Mouse (Mus musculus) olfactory bulb, adult 2 months (tissue): ENCODE data around the gene Pipox. TPM values are rescaled to one million over a fixed set of nuclear protein-coding genes. Genes with fewer than 3 reads are reported as not detected.

ENCODE experiments used
- H3K27ac ChIP-seq: fragments of 200-500 bp; 2 replicates; pipeline ENCODE4 v1.5.1; 2012; ENCODE audit warnings: low read depth, low read length; ENCODE audit not compliant: insufficient read depth
- H3K4me1 ChIP-seq: fragments of 200-500 bp; 2 replicates; pipeline ENCODE4 v1.6.1; 2012; ENCODE audit warnings: low read length; ENCODE audit not compliant: control insufficient read depth, insufficient read depth
- H3K4me3 ChIP-seq: fragments of 200-500 bp; 2 replicates; pipeline ENCODE4 v1.5.1; 2012; ENCODE audit warnings: mild to moderate bottlenecking, low read depth, low read length, moderate library complexity; ENCODE audit not compliant: insufficient read depth
- CTCF ChIP-seq: fragments of 200-500 bp; IDR thresholded peaks from 2 replicates; pipeline ENCODE4 v1.5.1; 2012; ENCODE audit warnings: low read depth, mild to moderate bottlenecking, low read length, moderate library complexity; ENCODE audit not compliant: insufficient read depth
- POLR2A ChIP-seq: fragments of 200-500 bp; IDR thresholded peaks from 2 replicates; pipeline ENCODE4 v1.6.1; 2012; ENCODE audit warnings: mild to moderate bottlenecking, low read depth, low read length, moderate library complexity; ENCODE audit not compliant: insufficient read depth
- WGBS: fragments of 180-500 bp; shearing (Covaris S2); methylation state at CpG from one replicate; pipeline ENCODE4 v1.1.7; 2018; 5-methylcytosine and 5-hydroxymethylcytosine counted together
- polyA plus RNA-seq: library from polyadenylated mRNA; stranded (reverse); fragments of >200 nt; gene quantifications from 2 replicates; pipeline ENCODE4 v1.2.4, GENCODE M21; 2012; ENCODE audit warnings: low replicate concordance; ENCODE audit not compliant: missing spikeins, insufficient read depth, insufficient read length

The Pipox gene
- polyA plus RNA-seq, 1 experiment = not detected

GRCm38 (mm10) chr11:77900696-77901095 is 6.8 kb upstream of the Pipox start:
- TF ChIP-seq CTCF (no peak), POLR2A (no peak)
- WGBS = 83% methylated on average over 4 of the region's 4 CpGs
- H3K4me1 ChIP-seq = peaks cover 25% of the 10 kb centered on the region

GRCm38 (mm10) chr11:77900187-77900586 is 6.3 kb upstream of the Pipox start:
- Histone ChIP-seq H3K27ac (no peak overlapping the region), H3K4me3 (no peak overlapping the region), H3K4me1 (peaks cover 25% of the 10 kb centered on the region)
- 97% methylated on average over 3 of the region's 3 CpGs for WGBS
- no peak for TF ChIP-seq POLR2A
- TF ChIP-seq CTCF = no peak

More at GRCm38 (mm10) chr11:77900696-77901095, 6.8 kb upstream of the Pipox start:
- no peak overlapping the region for H3K27ac ChIP-seq
- no peak overlapping the region for H3K4me3 ChIP-seq

DNA sequence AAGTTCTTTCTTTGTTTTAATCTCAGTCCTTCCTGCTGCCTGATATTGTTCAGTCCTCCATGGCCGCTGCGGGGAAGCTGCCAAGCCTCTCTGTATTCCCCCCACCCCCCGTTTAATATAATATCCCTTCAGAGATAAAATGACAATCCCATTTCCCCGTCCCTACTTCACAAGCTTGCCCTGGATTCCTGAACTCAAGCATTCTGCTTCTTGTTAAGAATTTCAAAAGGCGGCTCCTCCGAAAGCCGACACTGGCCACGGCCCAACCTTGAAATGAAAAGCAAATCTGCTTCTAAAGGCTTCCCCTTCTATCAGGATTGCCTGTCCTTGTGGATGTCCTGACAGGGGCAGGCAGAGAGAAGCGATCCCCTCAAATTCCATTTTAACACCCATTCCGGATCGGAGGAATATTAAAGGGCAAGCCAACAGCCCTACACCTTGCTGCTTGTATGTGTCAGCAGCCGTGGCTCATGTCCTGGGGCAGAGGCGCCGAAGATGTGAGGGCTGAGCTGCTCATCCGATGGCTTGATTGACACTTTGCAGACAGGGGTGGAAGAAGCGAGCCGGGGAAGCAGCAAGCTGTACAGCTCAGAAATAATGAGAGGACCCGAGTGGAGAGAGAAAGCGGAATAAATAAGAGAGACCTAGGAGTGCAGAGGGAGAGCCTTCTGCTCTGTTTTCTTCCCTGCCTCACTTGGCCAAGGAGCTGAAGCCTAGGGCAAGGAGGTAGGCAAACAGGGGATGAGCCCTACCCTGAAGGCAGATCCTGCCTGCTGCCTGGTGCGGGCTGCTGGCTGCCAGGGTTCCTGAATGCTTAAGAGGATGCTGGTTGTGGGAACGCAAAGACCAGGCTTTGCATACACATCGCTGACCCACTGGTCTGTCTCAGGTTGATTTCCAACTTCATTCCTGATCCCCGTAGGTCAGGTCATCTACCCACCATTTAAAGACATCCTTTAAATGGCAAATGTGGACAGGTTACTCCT is 3.2 kb upstream of the Pipox start:
- TF ChIP-seq POLR2A (no peak), CTCF (no peak)

GRCm38 (mm10) chr11:77896480-77896819 is 2.6 kb upstream of the Pipox start:
- 35% methylated on average over 6 of the region's 6 CpGs for WGBS
- TF ChIP-seq POLR2A (no peak), CTCF (no peak)
- Histone ChIP-seq H3K27ac (no peak overlapping the region), H3K4me3 (no peak overlapping the region), H3K4me1 (peaks cover 34% of the 10 kb centered on the region)

More for the DNA sequence above, 3.2 kb upstream of the Pipox start:
- H3K4me3 ChIP-seq = peak overlapping the region; percentile 12
- peaks cover 36% of the 10 kb centered on the region for H3K4me1 ChIP-seq
- peak overlapping the region; percentile 63 for H3K27ac ChIP-seq
- 24% methylated on average over 23 of the region's 23 CpGs for WGBS

DNA sequence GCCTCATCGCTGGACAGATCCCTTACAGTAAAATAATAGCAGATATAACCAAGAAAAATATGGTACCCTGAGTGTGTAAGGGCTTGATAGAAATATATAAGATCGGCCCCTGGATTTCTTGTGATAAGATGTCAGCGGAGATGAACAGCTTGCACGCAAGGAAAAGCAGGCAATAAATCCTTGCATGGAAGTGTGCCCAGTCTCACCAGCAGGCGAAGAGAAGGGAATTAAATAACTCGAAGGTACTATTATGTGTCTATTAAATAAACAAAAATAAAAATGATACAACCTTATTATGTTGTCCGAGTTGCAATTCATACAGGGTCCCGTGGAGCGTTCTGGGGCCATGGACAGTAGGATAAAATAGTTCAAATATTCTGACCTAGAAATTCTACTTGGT is 2.1 kb upstream of the Pipox start:
- H3K4me1 ChIP-seq = peaks cover 34% of the 10 kb centered on the region

DNA sequence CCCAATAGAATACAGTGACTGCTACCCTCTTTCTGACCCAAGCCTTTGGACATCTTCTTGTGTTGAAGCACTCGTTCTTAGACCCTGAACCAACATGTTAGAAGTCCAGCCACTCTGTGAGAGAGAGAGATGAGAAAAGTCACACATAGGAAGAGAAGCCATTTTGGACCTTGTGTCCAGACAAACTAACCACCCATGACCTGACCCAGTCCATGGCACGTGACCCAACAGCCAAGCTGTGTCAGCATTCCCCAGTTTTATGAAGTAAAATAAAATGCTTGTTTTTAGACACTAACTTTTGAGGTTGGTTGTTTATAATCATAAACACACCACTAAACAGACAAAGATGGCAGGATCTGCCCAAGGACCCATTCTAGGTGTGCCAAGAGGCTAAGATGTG is 1.1 kb upstream of the Pipox start:
- Histone ChIP-seq H3K27ac (no peak overlapping the region), H3K4me3 (no peak overlapping the region), H3K4me1 (peaks cover 32% of the 10 kb centered on the region)
- WGBS = 78% methylated on average over 2 of the region's 2 CpGs
- TF ChIP-seq CTCF (no peak), POLR2A (no peak)

More for the DNA sequence above, 2.1 kb upstream of the Pipox start:
- Histone ChIP-seq H3K4me3 (no peak overlapping the region), H3K27ac (no peak overlapping the region)
- TF ChIP-seq CTCF = no peak
- no peak for TF ChIP-seq POLR2A
- 67% methylated on average over 9 of the region's 9 CpGs for WGBS

- H3K4me1 ChIP-seq = peaks cover 32% of the 10 kb centered on the region
- TF ChIP-seq CTCF = no peak
- no peak for TF ChIP-seq POLR2A
- peak overlapping the region; percentile 72 for H3K27ac ChIP-seq
- no peak overlapping the region for H3K4me3 ChIP-seq
- WGBS = 49% methylated on average over 6 of the region's 6 CpGs
Measured at GRCm38 (mm10) chr11:77893283-77893682, 613 bp downstream of the Pipox start.

GRCm38 (mm10) chr11:77892883-77893282 is 1.0 kb downstream of the Pipox start:
- Histone ChIP-seq H3K4me3 (no peak overlapping the region), H3K27ac (peak overlapping the region; percentile 72), H3K4me1 (peaks cover 32% of the 10 kb centered on the region)
- 20% methylated on average over 5 of the region's 5 CpGs for WGBS
- TF ChIP-seq CTCF (no peak), POLR2A (no peak)

- no peak overlapping the region for H3K27ac ChIP-seq
- no peak overlapping the region for H3K4me3 ChIP-seq
- 72% methylated on average over 2 of the region's 2 CpGs for WGBS
- TF ChIP-seq CTCF = no peak
- no peak for TF ChIP-seq POLR2A
- peaks cover 29% of the 10 kb centered on the region for H3K4me1 ChIP-seq
Measured at GRCm38 (mm10) chr11:77890648-77891258, 3.1 kb downstream of the Pipox start.
